Mouse (Mus musculus): ENCODE data around the gene Coq10a.

DNA sequence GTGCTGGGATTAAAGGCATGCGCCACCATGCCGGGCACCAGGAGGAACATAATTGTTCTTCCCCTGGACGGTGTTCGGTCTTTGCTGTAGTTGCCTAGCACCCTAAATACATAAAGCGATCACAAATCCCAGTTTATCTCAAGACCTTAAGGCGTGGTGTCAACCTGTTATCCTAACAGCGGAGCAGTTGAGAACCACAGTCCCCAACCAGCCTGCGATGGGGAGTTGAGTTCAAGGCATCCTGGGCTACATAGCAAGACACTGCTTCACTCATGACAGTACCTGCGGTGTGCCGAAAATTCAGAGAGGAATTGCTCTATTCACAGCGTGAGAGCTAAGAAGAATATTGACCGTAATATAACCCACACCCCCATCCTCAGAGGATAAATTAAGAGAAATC, 47.2 kb downstream of the Coq10a start:
- TF ChIP-seq CTCF (IDR thresholded peaks at IDR 0.05) (no peak), POLR2A (IDR thresholded peaks at IDR 0.05; ENCODE audit: insufficient read depth, low read depth, low read length) (no peak)

Measured in heart, adult 2 months (tissue).